Mouse (Mus musculus): ENCODE measurements around the gene Slit3.

- no peak for TF ChIP-seq POLR2A (IDR thresholded peaks at IDR 0.05; ENCODE audit: low read depth, low read length)
- no peak for TF ChIP-seq CTCF (IDR thresholded peaks at IDR 0.05; ENCODE audit: borderline replicate concordance, insufficient read depth, low read length)
Observed at GRCm38 (mm10) chr11:35597882-35598281, 476.9 kb downstream of the Slit3 start.
